Mouse (Mus musculus): ENCODE results near the gene Mical2.

DNA sequence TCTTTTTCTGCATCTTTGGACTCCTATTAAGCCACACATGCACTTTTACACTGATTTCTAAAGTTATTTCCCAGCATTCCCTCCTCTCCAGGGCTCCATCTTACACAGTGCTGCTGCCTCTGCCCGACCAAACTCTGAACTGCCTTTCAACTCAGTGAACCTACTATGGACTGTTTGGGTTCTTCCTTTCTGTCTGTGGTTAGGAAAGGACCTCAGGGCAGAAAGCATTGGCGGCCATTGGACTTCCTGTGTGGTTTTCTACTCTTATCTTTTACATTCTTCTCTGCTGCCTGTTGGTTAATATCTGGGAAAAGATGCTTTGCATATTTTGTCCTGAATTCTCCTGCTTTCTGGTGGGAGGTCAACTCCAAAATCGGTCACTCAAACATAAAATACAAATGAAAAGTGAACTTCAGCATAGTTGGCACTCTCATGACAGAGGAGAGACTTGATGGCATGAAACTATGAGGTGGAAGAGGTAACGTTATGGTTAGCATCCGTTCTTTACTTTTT is 162.8 kb downstream of the Mical2 start:
- TF ChIP-seq CTCF (IDR thresholded peaks at IDR 0.05; ENCODE audit: low read depth) (0 out of 2 replicates have a peak, but pooled peaks have one; percentile 6), EP300 (IDR thresholded peaks at IDR 0.05; ENCODE audit: low read depth) (no peak)

All from liver, postnatal 0 days (tissue).